11 mouse cellular contexts compared by ENCODE assay signal in genomic region chr14:61011621-61012174, GRCm38 (mm10). TPM values are rescaled to one million over a fixed set of nuclear protein-coding genes. Genes with fewer than 3 reads are reported as not detected.
A peak's percentile ranks its signal among the peaks of the same experiment; 100 is the strongest.
DNase-seq lines count a peak whose midpoint lies in the region; ATAC-seq and TF ChIP-seq lines count a peak whose summit lies in the region.
"Had no signal": no experiment of that assay in that cellular context is flagged by ENCODE, and none has a peak within 500 bp of the region (broad histone marks: within the 10 kb centered on the region; RNA-seq: fewer than 3 reads in every experiment).

No protein-coding gene starts in this region.

- no peak for TF ChIP-seq CTCF in kidney, postnatal 0 days (IDR thresholded peaks at IDR 0.05; ENCODE audit: low read depth)
- TF ChIP-seq CTCF in CH12.LX (conservative IDR thresholded peaks at IDR 0.05 in 1 of 2, IDR thresholded peaks at IDR 0.05 in 1 of 2; ENCODE audit: low read depth in 2 of 2, low read length in 2 of 2), result no peak

- no peak overlapping the region for H3K4me2 ChIP-seq in kidney, postnatal 0 days (ENCODE audit: low read length)
- H3K4me2 ChIP-seq in CH12.LX (ENCODE audit: insufficient read depth, low read depth, poor library complexity, severe bottlenecking), result no peak overlapping the region; the same call in 1 of the 2 replicates
- no peak overlapping the region for H3K4me2 ChIP-seq in embryonic facial prominence, embryonic 13.5 days
- no peak overlapping the region for H3K4me2 ChIP-seq in hindbrain, embryonic 13.5 days

- in situ Hi-C loops in CH12.LX (cut with MboI; ENCODE audit: low pct_ligation_motif_present, low pct_unique_long_range_greater_than_20kb, low sequenced_read_pairs), result no loop called here

- TF ChIP-seq POLR2A in CH12.LX (IDR thresholded peaks at IDR 0.05; ENCODE audit: low read depth, low read length), result no peak

- H3K27me3 ChIP-seq in kidney, postnatal 0 days (ENCODE audit: insufficient read depth, low read length), result no peaks in the 10 kb centered on the region
- H3K27me3 ChIP-seq in CH12.LX (replicated peaks), result no peaks in the 10 kb centered on the region
- no peaks in the 10 kb centered on the region for H3K27me3 ChIP-seq in embryonic facial prominence, embryonic 13.5 days
- H3K27me3 ChIP-seq in hindbrain, embryonic 13.5 days, result peaks cover 27% of the 10 kb centered on the region
- H3K27me3 ChIP-seq: liver, embryonic 13.5 days had no signal

- DNase-seq in kidney, postnatal 0 days (ENCODE audit: low spot score), result no peak
- no peak for DNase-seq in kidney, adult 11 months
- peak; percentile 12 for DNase-seq in CH12.LX (ENCODE audit: extremely low read depth)
- DNase-seq in natural killer cell, adult 2 months (ENCODE audit: low spot score in 2 of 2), result no peak
- no peak for DNase-seq in spleen, postnatal 14 days (ENCODE audit: low spot score in 2 of 2)
- DNase-seq in c-Kit-positive CD71-positive TER-119-positive erythroid progenitor cells, embryonic 14.5 days (ENCODE audit: low spot score), result no peak
- DNase-seq: liver, embryonic 13.5 days had no signal

- H3K4me3 ChIP-seq in kidney, postnatal 0 days (replicated peaks; ENCODE audit: low read depth, low read length), result no peak overlapping the region
- no peak overlapping the region for H3K4me3 ChIP-seq in CH12.LX (replicated peaks in 1 of 3; ENCODE audit: low read depth in 2 of 3, low read length in 2 of 3, poor library complexity in 1 of 3)
- no peak overlapping the region for H3K4me3 ChIP-seq in embryonic facial prominence, embryonic 13.5 days
- no peak overlapping the region for H3K4me3 ChIP-seq in hindbrain, embryonic 13.5 days
- H3K4me3 ChIP-seq: liver, embryonic 13.5 days had no signal

- no peak for TF ChIP-seq EP300 in CH12.LX (IDR thresholded peaks at IDR 0.05; ENCODE audit: low read length)

- dilution Hi-C loops in CH12.LX (cut with MboI; ENCODE audit: extremely low pct_ligation_motif_present, extremely low pct_unique_long_range_greater_than_20kb, low sequenced_read_pairs), result no loop called here

- no peaks in the 10 kb centered on the region for H3K79me2 ChIP-seq in CH12.LX (replicated peaks; ENCODE audit: control insufficient read depth, extremely low read depth, insufficient read depth, poor library complexity, severe bottlenecking)

- H3K9me3 ChIP-seq in kidney, postnatal 0 days (replicated peaks; ENCODE audit: low read length), result no peaks in the 10 kb centered on the region
- no peaks in the 10 kb centered on the region for H3K9me3 ChIP-seq in CH12.LX (replicated peaks; ENCODE audit: low read length)
- no peaks in the 10 kb centered on the region for H3K9me3 ChIP-seq in embryonic facial prominence, embryonic 13.5 days
- no peaks in the 10 kb centered on the region for H3K9me3 ChIP-seq in hindbrain, embryonic 13.5 days
- H3K9me3 ChIP-seq: liver, embryonic 13.5 days had no signal

- no peak for ATAC-seq in kidney, postnatal 0 days (replicated peaks; ENCODE audit: low FRiP score, low read depth)
- no peak for ATAC-seq in embryonic facial prominence, embryonic 13.5 days (ENCODE audit: insufficient number of reproducible peaks, insufficient read depth, low FRiP score, low TSS enrichment, low read depth)
- ATAC-seq in hindbrain, embryonic 13.5 days (ENCODE audit: low FRiP score), result no peak
- ATAC-seq: Patski had no signal

- 95% methylated on average over 8 of the region's 8 CpGs for WGBS in kidney, postnatal 0 days
- WGBS in embryonic facial prominence, embryonic 13.5 days, result 87% methylated on average over 8 of the region's 8 CpGs
- WGBS in hindbrain, embryonic 13.5 days, result 70% methylated on average over 8 of the region's 8 CpGs

- H3K9ac ChIP-seq in kidney, postnatal 0 days (ENCODE audit: low read depth, low read length), result no peak overlapping the region
- no peak overlapping the region for H3K9ac ChIP-seq in CH12.LX (ENCODE audit: insufficient read depth, low read depth)
- H3K9ac ChIP-seq in embryonic facial prominence, embryonic 13.5 days, result no peak overlapping the region
- H3K9ac ChIP-seq in hindbrain, embryonic 13.5 days, result no peak overlapping the region
- H3K9ac ChIP-seq: liver, embryonic 13.5 days had no signal

- no peak for TF ChIP-seq RAD21 in CH12.LX (IDR thresholded peaks at IDR 0.05; ENCODE audit: low read depth, low read length)

- no peaks in the 10 kb centered on the region for H3K4me1 ChIP-seq in kidney, postnatal 0 days (replicated peaks; ENCODE audit: insufficient read depth, low read length)
- H3K4me1 ChIP-seq in CH12.LX (ENCODE audit: control insufficient read depth in 1 of 2, insufficient read depth in 2 of 2), result peaks cover 0 to 21% of the 10 kb centered on the region in 2 experiments; a peak in 2 of 4 replicates
- H3K4me1 ChIP-seq in embryonic facial prominence, embryonic 13.5 days, result peaks cover 24% of the 10 kb centered on the region
- H3K4me1 ChIP-seq in hindbrain, embryonic 13.5 days (replicated peaks), result peaks cover 15% of the 10 kb centered on the region
- H3K4me1 ChIP-seq: liver, embryonic 13.5 days had no signal

- H3K27ac ChIP-seq in kidney, postnatal 0 days, result peak overlapping the region; percentile 6; the same call in 1 of the 2 replicates
- no peak overlapping the region for H3K27ac ChIP-seq in CH12.LX (ENCODE audit: insufficient read depth, low read depth)
- H3K27ac ChIP-seq in embryonic facial prominence, embryonic 13.5 days, result peak overlapping the region; percentile 65; the same call in 1 of the 2 replicates
- H3K27ac ChIP-seq in hindbrain, embryonic 13.5 days, result peak overlapping the region; percentile 68; the same call in 1 of the 2 replicates
- H3K27ac ChIP-seq: liver, embryonic 13.5 days had no signal

- no peaks in the 10 kb centered on the region for H3K36me3 ChIP-seq in kidney, postnatal 0 days (ENCODE audit: insufficient read depth, low read length)
- H3K36me3 ChIP-seq in CH12.LX (replicated peaks in 1 of 2; ENCODE audit: control insufficient read depth in 1 of 2, insufficient read depth in 1 of 2, low read length in 1 of 2), result no peaks in the 10 kb centered on the region
- H3K36me3 ChIP-seq in embryonic facial prominence, embryonic 13.5 days, result no peaks in the 10 kb centered on the region
- no peaks in the 10 kb centered on the region for H3K36me3 ChIP-seq in hindbrain, embryonic 13.5 days
- H3K36me3 ChIP-seq: liver, embryonic 13.5 days had no signal

TF ChIP-seq in CH12.LX, 34 proteins besides CTCF, POLR2A, EP300 and RAD21:
- TF ChIP-seq E2F4 (IDR thresholded peaks at IDR 0.05; ENCODE audit: insufficient replicate concordance, low read depth, low read length), result no peak
- no peak for TF ChIP-seq IRF4 (IDR thresholded peaks at IDR 0.05; ENCODE audit: low read depth, low read length)
- no peak for TF ChIP-seq HCFC1 (IDR thresholded peaks at IDR 0.05; ENCODE audit: low read depth, low read length)
- no peak for TF ChIP-seq JUND (conservative IDR thresholded peaks at IDR 0.05; ENCODE audit: low read depth, low read length)
- TF ChIP-seq PAX5 (IDR thresholded peaks at IDR 0.05; ENCODE audit: low read length), result no peak

RNA-seq across cellular contexts. Expression of gene Tnfrsf19, which starts 34.6 kb away (rescaled TPM):
- 13.8 and 14.3 TPM in 2 replicates for polyA plus RNA-seq in kidney, postnatal 0 days (2015; fragmentation: Nextera tagmentation; extraction: Ambion mirVana)
- total RNA-seq in CH12.LX (2012; rRNA removed), result 1.8 and 4.4 TPM in 2 replicates
- 5.5 and 6.5 TPM in 2 replicates for total RNA-seq in CH12.LX (2014; rRNA removed)
- polyA plus RNA-seq in CH12.LX (2012; ENCODE audit: insufficient read length, low read depth), result 4.6 and 5.1 TPM in 2 replicates
- polyA plus RNA-seq in embryonic facial prominence, embryonic 13.5 days (2015; fragmentation: Nextera tagmentation; extraction: Ambion mirVana), result 81.8 and 95.3 TPM in 2 replicates
- 31.5 and 35.1 TPM in 2 replicates for polyA plus RNA-seq in hindbrain, embryonic 13.5 days (2015; fragmentation: Nextera tagmentation; extraction: Ambion mirVana)
- total RNA-seq: common myeloid progenitor, adult 5-6 weeks had no signal
